Mouse (Mus musculus) lung, embryonic 15.5 days (tissue): Measurements from ENCODE around the gene Epha8. TPM values are rescaled to one million over a fixed set of nuclear protein-coding genes. Genes with fewer than 3 reads are reported as not detected.

Experiments used
- ATAC-seq: fragments of 200-750 bp; cut with Nextera tagmentation; 2 replicates; pipeline ENCODE4 v1.8.0; 2017; ENCODE audit warnings: moderate number of reproducible peaks, borderline replicate concordance; ENCODE audit not compliant: low FRiP score, low TSS enrichment; ENCODE audit errors: extremely low read depth
- H3K27ac ChIP-seq: fragments of 300-500 bp; sonication (generic); 2 replicates; pipeline ENCODE4 v1.5.1; 2015; ENCODE audit warnings: moderate library complexity, mild to moderate bottlenecking, inconsistent platforms
- H3K27me3 ChIP-seq: fragments of 300-500 bp; sonication (generic); 2 replicates; pipeline ENCODE4 v1.6.1; 2015; ENCODE audit warnings: inconsistent platforms
- H3K36me3 ChIP-seq: fragments of 300-500 bp; sonication (generic); 2 replicates; pipeline ENCODE4 v1.6.1; 2015; ENCODE audit warnings: inconsistent platforms
- H3K4me1 ChIP-seq: fragments of 300-500 bp; sonication (generic); 2 replicates; pipeline ENCODE4 v1.6.1; 2015; ENCODE audit warnings: inconsistent platforms
- H3K4me2 ChIP-seq: fragments of 300-500 bp; sonication (generic); 2 replicates; pipeline ENCODE4 v1.6.1; 2015; ENCODE audit warnings: inconsistent platforms, mild to moderate bottlenecking, moderate library complexity
- H3K4me3 ChIP-seq: fragments of 300-500 bp; sonication (generic); 2 replicates; pipeline ENCODE4 v1.5.1; 2015; ENCODE audit warnings: mild to moderate bottlenecking, inconsistent platforms
- H3K9ac ChIP-seq: fragments of 300-500 bp; sonication (generic); 2 replicates; pipeline ENCODE4 v1.6.1; 2015; ENCODE audit warnings: inconsistent platforms
- H3K9me3 ChIP-seq: fragments of 300-500 bp; sonication (generic); 2 replicates; pipeline ENCODE4 v1.6.1; 2016; ENCODE audit warnings: inconsistent platforms
- WGBS: fragments of 180-500 bp; shearing (Covaris S2); methylation state at CpG from one replicate; pipeline ENCODE4 v1.1.7; 2015; 5-methylcytosine and 5-hydroxymethylcytosine counted together
- polyA plus RNA-seq: library from polyadenylated mRNA; unstranded; fragments of >200 nt; fragmentation: Nextera tagmentation; extraction: Ambion mirVana; gene quantifications from 2 replicates; pipeline ENCODE4 v1.2.1, GENCODE M21; 2015

Epha8 gene
- polyA plus RNA-seq, 1 experiment from 2014 or later = 0.06 TPM

DNA sequence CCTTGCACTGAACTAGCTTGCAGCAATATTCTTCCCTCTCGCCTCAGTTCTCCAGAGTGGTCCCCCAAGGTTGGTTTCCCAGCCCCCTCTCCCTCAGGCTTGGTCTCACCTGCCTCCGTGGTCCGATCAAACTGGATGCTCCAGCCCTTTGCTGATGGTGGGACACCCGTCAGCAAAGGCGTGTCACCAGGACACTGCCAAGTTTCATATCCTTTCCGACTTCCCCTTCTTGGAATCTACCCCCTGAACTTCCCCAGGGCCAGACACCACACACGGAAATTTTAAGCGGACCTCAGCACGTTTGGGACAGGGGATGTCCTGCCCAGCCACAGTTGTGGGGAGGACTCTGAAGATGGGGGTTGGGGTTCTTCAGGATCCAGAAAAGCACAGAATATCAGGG lies 58.0 kb downstream of the Epha8 start, which contains the start of gene C1qa:
TSS of gene C1qa (minus strand) at position 167 of the 400 bp plus-strand sequence.
- 62% methylated on average over 9 of the region's 9 CpGs for WGBS
- H3K27ac ChIP-seq = no peak within 1 kb of the TSS
- H3K9me3 ChIP-seq = no peaks in the 10 kb centered on the region
- no peak within 1 kb of the TSS for H3K9ac ChIP-seq
- no peaks in the 10 kb centered on the region for H3K4me1 ChIP-seq
- peaks cover 45% of the 10 kb centered on the region for H3K27me3 ChIP-seq
- H3K4me3 ChIP-seq = no peak within 1 kb of the TSS
- ATAC-seq = no peak
- H3K36me3 ChIP-seq = no peaks in the 10 kb centered on the region
- no peak within 1 kb of the TSS for H3K4me2 ChIP-seq

DNA sequence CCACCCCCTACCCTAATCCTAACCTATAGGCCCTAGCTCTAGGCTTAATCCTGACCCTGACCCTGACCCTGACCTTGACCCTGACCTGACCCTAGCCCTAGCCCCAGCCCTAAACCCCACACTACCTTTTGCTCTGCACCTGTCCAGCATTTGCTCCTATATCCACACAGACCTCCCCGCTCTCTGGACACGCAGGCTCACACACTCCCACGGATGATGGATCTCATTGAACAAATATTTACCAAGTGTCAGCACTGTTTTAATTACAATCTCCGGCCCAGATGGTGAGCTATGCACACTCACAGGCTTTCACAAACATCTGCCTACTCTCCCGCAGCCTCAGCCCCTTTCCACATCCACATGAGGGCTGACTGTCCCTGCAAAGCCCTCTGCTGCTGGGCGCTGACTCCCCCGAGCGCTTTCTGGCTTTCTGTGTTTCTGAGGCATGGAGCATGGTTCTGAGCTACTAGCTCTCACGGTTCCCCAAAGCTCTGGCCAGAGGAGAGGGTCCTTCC lies 58.5 kb downstream of the Epha8 start:
- 21% methylated on average over 9 of the region's 9 CpGs for WGBS
- Histone ChIP-seq H3K4me2 (no peak overlapping the region), H3K27me3 (peaks cover 42% of the 10 kb centered on the region), H3K36me3 (no peaks in the 10 kb centered on the region), H3K9me3 (no peaks in the 10 kb centered on the region), H3K4me3 (no peak overlapping the region), H3K4me1 (no peaks in the 10 kb centered on the region), H3K9ac (no peak overlapping the region), H3K27ac (no peak overlapping the region)
- ATAC-seq = no peak

- no peak for ATAC-seq
- Histone ChIP-seq H3K9me3 (no peaks in the 10 kb centered on the region), H3K4me3 (no peak overlapping the region), H3K36me3 (no peaks in the 10 kb centered on the region), H3K9ac (no peak overlapping the region), H3K27ac (no peak overlapping the region), H3K4me1 (no peaks in the 10 kb centered on the region), H3K27me3 (peaks cover 49% of the 10 kb centered on the region), H3K4me2 (no peak overlapping the region)
- WGBS = 27% methylated on average over 10 of the region's 10 CpGs
Measured at GRCm38 (mm10) chr4:136896461-136896860, 60.2 kb downstream of the Epha8 start.

DNA sequence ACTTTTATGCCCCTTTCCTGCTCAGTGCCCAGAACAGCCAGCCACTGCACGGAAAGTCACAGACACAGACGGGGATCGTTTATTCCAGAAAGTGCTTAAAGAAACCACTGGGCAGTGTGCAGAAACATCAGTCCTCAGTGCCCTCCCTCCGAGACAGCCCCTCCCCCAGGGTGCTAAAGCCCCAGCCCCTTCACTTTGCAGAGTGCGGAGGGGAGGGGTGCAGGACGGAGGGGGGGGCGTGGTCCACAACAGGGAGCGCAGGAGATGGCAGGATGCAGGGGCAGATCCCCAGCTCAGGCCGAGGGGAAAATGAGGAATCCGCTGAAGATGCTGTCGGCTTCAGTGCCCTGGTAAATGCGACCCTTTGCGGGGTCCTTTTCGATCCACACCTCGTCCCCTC lies 60.8 kb downstream of the Epha8 start:
- Histone ChIP-seq H3K4me1 (no peaks in the 10 kb centered on the region), H3K27me3 (peaks cover 52% of the 10 kb centered on the region), H3K4me2 (no peak overlapping the region), H3K4me3 (no peak overlapping the region), H3K36me3 (no peaks in the 10 kb centered on the region), H3K9ac (no peak overlapping the region), H3K27ac (no peak overlapping the region), H3K9me3 (no peaks in the 10 kb centered on the region)
- no peak for ATAC-seq
- 5% methylated on average over 15 of the region's 15 CpGs for WGBS

DNA sequence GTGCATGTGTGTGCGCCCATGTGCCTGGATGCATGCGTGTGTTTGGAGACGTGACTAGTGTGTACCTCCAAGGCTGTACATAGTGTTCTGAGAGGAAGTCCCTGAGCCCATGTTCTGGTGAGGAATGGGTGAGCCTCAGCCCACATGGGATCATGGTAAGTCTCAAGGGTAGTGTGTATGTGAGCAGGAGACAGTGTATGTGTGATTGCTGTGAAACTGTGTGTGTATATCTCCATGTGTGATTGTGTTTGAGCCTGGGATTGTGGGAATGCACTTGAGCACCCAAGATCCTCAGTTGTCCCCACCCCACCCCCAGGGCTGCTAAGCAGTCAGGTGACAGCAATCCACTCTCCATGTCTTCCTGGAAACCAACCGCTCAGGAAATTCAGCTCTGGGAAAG lies 61.8 kb downstream of the Epha8 start:
- Histone ChIP-seq H3K9me3 (no peaks in the 10 kb centered on the region), H3K27ac (no peak overlapping the region), H3K4me2 (no peak overlapping the region), H3K4me3 (no peak overlapping the region), H3K36me3 (no peaks in the 10 kb centered on the region), H3K27me3 (peaks cover 60% of the 10 kb centered on the region), H3K9ac (no peak overlapping the region), H3K4me1 (no peaks in the 10 kb centered on the region)
- ATAC-seq = no peak
- WGBS = 64% methylated on average over 4 of the region's 4 CpGs

DNA sequence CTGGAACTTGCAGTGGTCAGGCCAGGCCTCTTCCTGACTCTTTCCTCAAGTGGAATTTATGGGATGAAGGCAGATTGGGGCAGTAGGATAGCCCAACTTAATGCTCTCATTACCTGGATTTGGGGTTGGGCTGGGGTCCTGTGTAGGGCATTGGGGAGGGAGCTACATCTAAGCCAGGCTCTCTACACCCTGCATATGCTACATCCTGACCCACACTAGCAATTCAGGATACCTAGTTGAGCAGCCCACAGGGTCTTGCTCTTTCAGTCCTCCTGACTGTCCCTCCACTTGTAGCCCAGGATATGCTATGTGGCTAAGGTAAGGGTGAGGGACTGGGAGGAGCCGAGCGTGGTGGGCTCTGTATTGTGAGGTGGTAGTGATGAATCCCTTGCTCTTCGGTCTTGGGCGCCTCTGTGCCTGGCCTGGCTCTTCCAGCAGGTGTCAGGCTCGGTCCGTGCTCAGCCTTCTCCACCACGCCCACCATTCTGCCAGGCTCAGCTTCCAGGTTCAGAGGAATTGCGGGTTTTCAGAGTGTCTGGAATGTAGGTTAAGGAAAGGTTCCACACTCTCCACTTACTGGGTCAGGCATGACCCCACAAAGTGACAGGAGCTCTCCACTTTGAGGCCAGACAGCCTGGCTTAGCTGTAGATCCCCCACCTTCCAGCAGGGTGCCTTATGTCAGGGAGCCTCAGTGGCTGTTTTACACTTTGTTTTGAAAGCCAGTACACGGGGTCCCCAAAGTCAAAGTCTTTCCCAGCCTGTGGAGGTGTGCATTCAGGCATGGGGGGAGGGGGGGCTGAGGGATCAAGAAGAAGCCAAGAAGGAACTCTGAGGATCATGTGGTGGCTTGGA lies 62.7 kb downstream of the Epha8 start:
- Histone ChIP-seq H3K27ac (no peak overlapping the region), H3K9me3 (no peaks in the 10 kb centered on the region), H3K4me1 (no peaks in the 10 kb centered on the region), H3K27me3 (peaks cover 60% of the 10 kb centered on the region), H3K9ac (no peak overlapping the region), H3K36me3 (no peaks in the 10 kb centered on the region), H3K4me2 (no peak overlapping the region), H3K4me3 (no peak overlapping the region)
- ATAC-seq = no peak
- WGBS = 6% methylated on average over 9 of the region's 9 CpGs

- Histone ChIP-seq H3K4me3 (no peak within 1 kb of the TSS), H3K4me2 (no peak within 1 kb of the TSS), H3K36me3 (no peaks in the 10 kb centered on the region), H3K9me3 (no peaks in the 10 kb centered on the region), H3K27ac (no peak within 1 kb of the TSS), H3K4me1 (no peaks in the 10 kb centered on the region), H3K27me3 (peaks cover 58% of the 10 kb centered on the region), H3K9ac (no peak within 1 kb of the TSS)
- ATAC-seq = no peak
- WGBS = 39% methylated on average over 5 of the region's 5 CpGs
Measured at GRCm38 (mm10) chr4:136892811-136893210, 63.8 kb downstream of the Epha8 start, which contains the start of gene C1qc. TSS of gene C1qc (minus strand) at chr4:136893065.

- ATAC-seq = no peak
- Histone ChIP-seq H3K9me3 (no peaks in the 10 kb centered on the region), H3K27me3 (peaks cover 54% of the 10 kb centered on the region), H3K4me1 (no peaks in the 10 kb centered on the region), H3K9ac (no peak overlapping the region), H3K27ac (no peak overlapping the region), H3K4me2 (no peak overlapping the region), H3K4me3 (no peak overlapping the region), H3K36me3 (no peaks in the 10 kb centered on the region)
- WGBS = 46% methylated on average over 7 of the region's 7 CpGs
Measured at GRCm38 (mm10) chr4:136892371-136892770, 64.2 kb downstream of the Epha8 start.

DNA sequence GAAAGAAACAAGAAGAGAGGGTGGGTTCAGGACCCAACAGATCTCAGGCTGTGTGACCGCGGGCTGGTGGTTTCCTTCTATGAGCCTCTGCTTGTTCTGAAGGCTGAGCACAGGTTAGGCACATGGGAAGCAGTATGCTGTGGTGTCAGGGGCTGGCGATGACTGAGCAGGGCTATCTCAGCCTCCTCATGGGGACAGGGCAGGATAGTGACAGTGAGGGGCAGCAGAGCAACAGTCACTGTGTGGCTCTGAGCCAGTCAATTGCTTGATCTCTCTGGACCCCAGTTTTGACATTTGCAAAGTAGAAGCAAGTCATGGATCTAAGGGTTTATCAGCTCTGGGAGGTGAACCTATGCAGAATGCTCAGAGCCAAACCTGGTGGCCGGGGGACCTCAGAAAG lies 65.5 kb downstream of the Epha8 start:
- Histone ChIP-seq H3K36me3 (no peaks in the 10 kb centered on the region), H3K9ac (no peak overlapping the region), H3K4me1 (no peaks in the 10 kb centered on the region), H3K4me2 (no peak overlapping the region), H3K4me3 (no peak overlapping the region), H3K27ac (no peak overlapping the region), H3K27me3 (peaks cover 42% of the 10 kb centered on the region), H3K9me3 (no peaks in the 10 kb centered on the region)
- WGBS = 85% methylated on average over 4 of the region's 4 CpGs
- no peak for ATAC-seq

DNA sequence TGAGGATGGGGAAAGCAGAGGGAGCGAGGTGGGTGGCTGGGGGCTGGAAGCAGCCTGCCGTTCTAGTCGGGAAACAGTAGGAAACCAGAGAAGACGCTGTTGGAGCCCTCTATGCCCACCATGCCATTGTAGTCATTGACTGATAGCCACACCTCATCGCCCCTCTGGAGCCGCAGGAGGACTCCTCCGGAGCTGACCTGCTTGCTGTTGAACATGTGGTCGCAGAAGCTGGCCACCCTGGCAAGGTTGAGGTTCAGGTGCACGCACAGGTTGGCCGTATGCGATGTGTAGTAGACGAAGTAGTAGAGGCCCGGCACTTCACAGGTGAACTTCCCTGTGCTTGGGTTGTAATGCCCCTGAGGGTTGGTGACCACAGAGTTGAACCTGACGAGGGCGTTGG lies 66.6 kb downstream of the Epha8 start:
- Histone ChIP-seq H3K27me3 (peaks cover 31% of the 10 kb centered on the region), H3K9me3 (no peaks in the 10 kb centered on the region), H3K4me2 (no peak overlapping the region), H3K4me3 (no peak overlapping the region), H3K27ac (no peak overlapping the region), H3K36me3 (no peaks in the 10 kb centered on the region), H3K9ac (no peak overlapping the region), H3K4me1 (no peaks in the 10 kb centered on the region)
- WGBS = 81% methylated on average over 15 of the region's 15 CpGs
- no peak for ATAC-seq

GRCm38 (mm10) chr4:136887714-136888113 lies 68.9 kb downstream of the Epha8 start:
- H3K27me3 ChIP-seq = peaks cover 16% of the 10 kb centered on the region
- H3K4me1 ChIP-seq = no peaks in the 10 kb centered on the region
- ATAC-seq = no peak
- WGBS = 54% methylated on average over 5 of the region's 5 CpGs
- no peak overlapping the region for H3K9ac ChIP-seq
- H3K4me2 ChIP-seq = no peak overlapping the region
- no peak overlapping the region for H3K27ac ChIP-seq
- no peaks in the 10 kb centered on the region for H3K36me3 ChIP-seq
- no peak overlapping the region for H3K4me3 ChIP-seq
- H3K9me3 ChIP-seq = no peaks in the 10 kb centered on the region

DNA sequence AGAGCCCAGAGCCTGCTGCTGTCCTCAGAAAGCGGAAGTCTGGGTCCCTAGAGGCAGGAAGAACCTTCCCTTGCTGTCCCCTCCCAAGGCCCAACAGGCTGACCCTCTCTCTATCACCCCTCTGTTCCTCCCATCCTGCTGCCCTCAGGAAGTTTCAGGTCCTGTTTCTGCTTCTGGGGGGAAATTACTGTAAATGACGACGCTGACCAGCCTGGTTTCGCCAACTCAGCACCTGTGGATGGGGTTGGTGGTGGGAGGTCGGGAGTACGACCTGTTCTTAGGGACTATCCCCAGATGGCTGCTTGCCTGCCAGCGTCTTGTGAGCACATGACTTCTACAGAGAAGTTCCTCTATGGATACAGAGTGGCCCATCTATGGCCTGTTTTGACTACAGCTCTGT lies 70.5 kb downstream of the Epha8 start, which contains the start of gene C1qb:
TSS of gene C1qb (minus strand) at position 87 of the 400 bp plus-strand sequence.
- 65% methylated on average over 7 of the region's 7 CpGs for WGBS
- Histone ChIP-seq H3K4me1 (no peaks in the 10 kb centered on the region), H3K27me3 (peaks cover 10% of the 10 kb centered on the region; the same call in 1 of the 2 replicates), H3K4me2 (no peak within 1 kb of the TSS), H3K9ac (no peak within 1 kb of the TSS), H3K9me3 (no peaks in the 10 kb centered on the region), H3K36me3 (no peaks in the 10 kb centered on the region), H3K4me3 (no peak within 1 kb of the TSS), H3K27ac (no peak within 1 kb of the TSS)
- ATAC-seq = no peak
